ENCODE assay signal across 15 mouse cellular contexts in the genomic region with DNA sequence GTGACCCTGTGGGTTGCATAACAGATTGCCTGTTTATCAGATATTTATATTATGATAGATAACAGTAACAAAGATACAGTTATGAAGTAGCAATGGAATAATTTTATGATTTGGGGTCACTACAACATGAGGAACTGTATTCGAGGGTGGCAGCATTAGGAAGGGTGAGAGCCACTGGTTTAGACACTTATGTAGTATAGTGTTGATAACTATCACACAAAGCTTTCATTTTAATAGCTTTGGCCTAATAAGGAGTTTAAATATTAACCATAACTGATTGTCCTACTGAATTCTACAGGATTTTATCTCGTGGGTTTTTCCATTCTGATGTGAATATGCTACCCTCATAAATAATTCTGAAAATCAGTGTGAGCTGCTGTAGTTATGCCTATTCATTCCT.
"Had no signal": no experiment of that assay in that cellular context is flagged by ENCODE, and none has a peak within 500 bp of the region (broad histone marks: within the 10 kb centered on the region; RNA-seq: fewer than 3 reads in every experiment).

No protein-coding gene starts in this region.

- H3K36me3 ChIP-seq: neural tube, embryonic 15.5 days; stomach, embryonic 15.5 days had no signal

- H3K4me3 ChIP-seq: neural tube, embryonic 15.5 days; stomach, embryonic 15.5 days had no signal

- H3K4me1 ChIP-seq: neural tube, embryonic 15.5 days; stomach, embryonic 15.5 days had no signal

- H3K27ac ChIP-seq: neural tube, embryonic 15.5 days; stomach, embryonic 15.5 days; stomach, postnatal 0 days had no signal

- H3K4me2 ChIP-seq: neural tube, embryonic 15.5 days; stomach, embryonic 15.5 days had no signal

- H3K9me3 ChIP-seq: neural tube, embryonic 15.5 days; stomach, embryonic 15.5 days had no signal

- H3K27me3 ChIP-seq: neural tube, embryonic 15.5 days; stomach, embryonic 15.5 days had no signal

- H3K9ac ChIP-seq: neural tube, embryonic 15.5 days; stomach, embryonic 15.5 days had no signal

- DNase-seq: retina, postnatal 1 day; right cerebral cortex, adult 18-20 months; right cerebral cortex, postnatal 14 days; right cerebral cortex, postnatal 25 days; right cerebral cortex, postnatal 4 days; spleen, adult 18-20 months; thymus, adult 18-20 months; thymus, adult 2 months; thymus, postnatal 14 days; thymus, postnatal 25 days; thymus, postnatal 36 days; thymus, postnatal 4 days had no signal
